Mouse (Mus musculus): ENCODE results near the gene Tmeff2.
A peak's percentile ranks its signal among the peaks of the same experiment; 100 is the strongest.

Gene Tmeff2

DNA sequence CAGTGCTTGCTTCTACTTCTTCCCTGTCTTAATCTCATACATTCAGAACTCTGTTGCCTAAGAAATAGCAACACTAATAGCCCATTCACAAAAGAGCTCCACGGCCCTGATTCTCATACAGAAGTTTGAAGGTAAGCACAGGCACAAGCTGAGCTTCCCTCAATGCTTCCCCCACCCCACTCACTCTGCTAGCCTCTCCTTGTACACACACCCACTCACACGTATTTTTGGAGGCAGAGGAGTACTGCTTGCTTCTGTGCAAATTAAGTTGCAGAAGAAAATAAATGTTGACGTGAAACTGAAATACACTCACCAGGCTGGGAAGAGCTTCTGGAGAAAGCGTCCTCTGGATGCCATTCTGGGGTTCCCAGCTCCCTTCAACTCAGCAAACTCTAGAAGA is 80.1 kb downstream of the Tmeff2 start:
- DNase-seq: no peak

GRCm38 (mm10) chr1:50981151-50981828 is 80.8 kb downstream of the Tmeff2 start:
- DNase-seq: no peak

GRCm38 (mm10) chr1:50990661-50991060 is 90.2 kb downstream of the Tmeff2 start:
- DNase-seq: no peak

DNA sequence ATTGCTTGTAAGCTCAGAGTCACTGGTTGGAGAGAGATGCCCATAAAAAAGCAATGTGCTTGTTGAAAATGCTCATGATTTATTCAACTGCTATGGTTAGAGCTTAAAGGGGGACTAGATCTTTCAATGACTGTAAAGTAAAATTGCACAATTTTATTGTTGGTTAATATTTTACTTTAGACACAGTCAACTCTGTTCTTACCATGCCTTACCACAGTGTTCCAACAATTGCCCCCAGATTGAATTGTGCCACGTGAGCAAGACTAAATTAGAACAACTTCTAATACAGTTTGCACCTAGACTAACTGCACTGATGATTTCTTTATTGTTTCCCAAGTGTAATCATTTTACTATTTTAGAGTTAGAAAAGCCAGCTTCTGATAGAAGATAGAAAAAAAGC is 94.1 kb downstream of the Tmeff2 start:
- DNase-seq: no peak

- DNase-seq: no peak
Observed at GRCm38 (mm10) chr1:50999793-51000192, 99.3 kb downstream of the Tmeff2 start.

DNA sequence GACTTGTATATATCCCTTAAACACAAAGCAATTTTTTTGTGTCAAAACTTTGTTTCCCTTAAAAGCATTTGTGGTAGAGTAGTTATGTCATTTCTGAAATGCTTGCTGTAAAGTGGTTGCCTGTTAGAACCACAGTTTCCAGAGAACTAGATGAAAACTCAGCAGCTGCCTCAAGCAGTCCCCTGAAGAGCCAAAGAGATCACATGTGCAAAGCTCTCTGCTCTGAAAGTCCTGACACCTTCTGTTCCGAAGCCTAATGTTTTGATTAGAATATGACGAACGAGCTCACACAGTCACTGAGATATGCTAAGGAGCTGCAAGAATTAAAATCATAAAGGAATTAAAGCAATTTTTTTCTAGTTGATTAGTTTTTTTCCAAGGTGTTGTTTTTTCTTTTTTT is 107.9 kb downstream of the Tmeff2 start:
- no peak for DNase-seq

DNA sequence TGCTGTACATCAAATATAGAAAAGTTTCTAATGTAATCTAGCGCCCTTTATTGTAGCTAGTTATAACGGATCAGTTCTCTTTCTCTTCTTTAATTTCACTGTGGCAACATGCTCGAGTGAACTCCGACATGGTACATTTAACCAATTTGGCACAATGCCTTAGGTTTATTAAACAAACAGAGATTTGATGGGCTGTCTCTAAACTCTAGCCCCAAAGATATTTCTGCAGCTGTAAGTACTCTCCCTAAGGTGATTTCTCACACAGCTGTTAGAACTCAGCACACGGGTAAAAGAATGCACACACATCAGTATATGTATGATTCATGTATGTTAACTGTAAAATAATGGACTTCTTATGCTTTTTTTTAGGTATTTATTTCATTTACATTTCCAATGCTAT is 139.8 kb downstream of the Tmeff2 start:
- no peak for DNase-seq

DNA sequence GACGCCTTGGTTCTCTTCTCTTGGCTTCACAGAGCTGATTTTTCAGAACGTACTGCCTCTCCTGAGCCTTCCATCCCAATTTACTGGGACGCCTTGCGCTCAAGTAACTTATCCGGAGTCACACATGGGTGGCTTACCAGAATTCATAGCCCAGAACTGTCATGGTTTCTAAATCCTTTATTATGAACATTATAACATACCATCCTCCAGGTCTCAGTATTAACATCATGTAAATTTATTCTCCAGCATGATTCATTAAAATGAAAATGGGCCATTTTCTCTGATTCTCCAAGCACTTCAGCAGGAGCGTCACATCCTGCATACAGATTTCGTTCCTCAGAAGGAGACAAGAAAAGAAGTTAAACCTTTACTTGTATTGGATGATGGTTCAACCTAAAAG is 144.4 kb downstream of the Tmeff2 start:
- DNase-seq: no peak

- DNase-seq: no peak
Observed at GRCm38 (mm10) chr1:51064549-51064948, 164.1 kb downstream of the Tmeff2 start.

DNA sequence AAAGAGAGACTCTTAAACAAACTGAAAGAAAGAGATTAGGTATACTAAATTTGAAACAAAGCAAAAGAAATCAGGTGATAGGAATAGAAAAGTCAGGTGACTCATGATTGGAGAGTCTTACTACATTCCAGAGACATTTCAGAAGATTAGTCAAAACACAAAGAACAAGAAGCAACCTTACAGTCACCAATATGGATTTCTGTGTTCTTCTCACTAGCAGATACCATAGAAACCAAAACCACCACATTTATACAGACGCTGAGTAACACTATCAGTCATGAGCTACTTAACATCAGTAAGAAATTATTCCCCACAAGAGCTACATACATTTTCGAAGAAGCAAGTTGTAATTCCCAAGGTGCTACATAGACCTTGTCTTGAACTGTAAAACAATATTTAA is 165.2 kb downstream of the Tmeff2 start:
- DNase-seq: no peak

DNA sequence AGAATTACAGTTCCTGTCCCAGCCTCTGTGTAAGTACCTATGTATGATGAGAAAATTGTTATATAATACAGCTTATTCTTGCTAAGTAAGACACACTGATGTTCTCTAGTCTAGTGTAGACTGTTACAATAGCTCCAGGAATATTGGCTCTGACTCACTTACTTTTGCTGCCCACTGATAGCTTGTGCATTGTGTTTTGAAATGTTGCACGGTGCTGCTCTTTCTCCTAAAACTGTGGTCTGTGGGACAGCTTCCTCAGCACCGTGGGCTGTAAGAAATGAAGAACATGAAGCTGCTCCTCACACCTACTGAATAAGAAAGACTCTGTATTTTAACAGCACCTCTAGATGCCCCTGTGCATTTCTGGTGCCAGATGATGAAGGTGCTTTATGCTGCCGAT is 168.4 kb downstream of the Tmeff2 start:
- DNase-seq: no peak

- no peak for DNase-seq
Observed at GRCm38 (mm10) chr1:51069288-51069687, 168.8 kb downstream of the Tmeff2 start.

DNA sequence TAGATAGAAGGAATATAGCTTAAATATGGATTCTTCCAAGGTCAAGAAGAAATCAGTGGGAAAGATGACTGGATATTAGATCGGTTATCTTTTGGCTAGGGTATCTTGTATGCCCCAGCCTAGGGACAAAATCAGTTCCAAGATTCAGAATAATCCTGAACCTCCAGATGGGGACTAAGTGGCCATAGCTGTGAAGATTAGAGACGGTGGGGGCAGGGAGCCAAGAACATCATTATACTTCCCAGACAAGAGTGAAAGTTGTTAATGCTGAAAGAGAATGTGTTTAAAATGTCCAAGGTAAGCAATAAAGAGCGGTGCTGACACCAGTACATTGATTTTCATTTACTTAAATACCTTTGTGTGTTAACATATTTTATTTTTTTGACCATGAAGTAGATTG is 173.6 kb downstream of the Tmeff2 start:
- peak; percentile 65 to 68 for DNase-seq

DNA sequence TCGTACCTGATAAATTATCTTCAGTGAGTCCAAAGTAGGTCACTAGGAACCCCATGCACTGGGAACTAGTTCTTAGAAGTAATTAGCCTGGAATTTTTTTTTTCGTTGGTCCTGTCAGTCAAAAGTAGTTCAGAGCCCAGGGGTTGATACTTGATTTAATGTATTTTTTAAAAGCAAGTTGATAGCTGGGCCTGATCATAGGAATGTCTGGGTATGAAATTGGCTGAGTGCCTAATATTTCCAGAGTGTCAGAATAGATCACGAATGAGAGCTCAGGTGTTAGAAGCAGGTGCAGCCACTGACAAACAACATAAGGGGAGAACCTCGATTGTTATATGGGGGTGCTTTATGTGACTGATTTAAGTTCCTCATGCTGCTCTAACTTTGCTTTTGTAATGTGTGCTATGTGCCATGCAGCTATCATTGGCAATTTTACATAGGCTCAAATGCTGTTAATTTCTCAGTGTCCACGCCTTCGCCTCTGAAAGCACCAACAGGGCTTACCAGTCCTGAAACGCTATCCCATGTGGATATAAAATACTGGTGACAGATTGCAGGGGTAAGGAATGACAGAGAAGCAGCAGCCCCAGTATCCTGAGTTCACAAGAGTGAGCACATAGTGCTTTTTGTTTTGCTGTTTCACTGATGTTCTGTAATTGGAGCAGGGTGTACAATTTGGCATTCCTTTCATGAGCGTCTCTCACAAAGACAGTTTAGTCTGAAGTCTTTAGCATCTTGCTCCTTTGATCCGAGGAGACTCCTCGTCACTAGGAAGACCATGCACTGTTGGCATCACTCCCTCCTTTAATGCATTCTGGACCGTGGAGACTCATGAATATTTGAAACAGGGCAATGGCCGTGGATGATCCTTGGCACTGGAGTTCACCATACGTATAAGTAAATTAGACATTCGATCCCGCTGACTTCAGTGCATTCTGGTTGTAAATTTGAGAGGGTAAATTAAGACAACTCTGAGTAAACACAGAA is 175.6 kb downstream of the Tmeff2 start:
- peak in 1 of 2 experiments; percentile 26 for DNase-seq

DNA sequence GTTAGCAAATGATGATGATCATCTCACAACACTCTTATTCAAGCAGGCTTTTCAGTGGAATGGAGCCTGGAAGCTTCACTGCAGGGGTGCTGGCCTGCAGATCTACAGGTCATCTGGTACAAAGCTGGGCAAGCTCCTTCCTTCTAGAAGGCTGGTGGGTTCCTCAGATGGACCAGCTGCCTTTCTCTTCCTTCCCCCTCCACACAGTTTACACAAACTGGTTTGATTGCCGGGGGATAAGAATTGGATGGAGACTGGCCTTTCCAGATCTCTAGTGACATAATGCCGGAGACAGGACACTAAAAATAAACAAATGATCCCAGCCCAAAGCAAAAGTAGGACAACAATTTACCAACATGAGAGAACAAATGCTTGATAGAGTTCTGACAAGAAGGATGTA is 188.5 kb downstream of the Tmeff2 start:
- peak; percentile 37 to 42 for DNase-seq

- no peak for DNase-seq
Observed at GRCm38 (mm10) chr1:51089803-51090202, 189.4 kb downstream of the Tmeff2 start.

DNA sequence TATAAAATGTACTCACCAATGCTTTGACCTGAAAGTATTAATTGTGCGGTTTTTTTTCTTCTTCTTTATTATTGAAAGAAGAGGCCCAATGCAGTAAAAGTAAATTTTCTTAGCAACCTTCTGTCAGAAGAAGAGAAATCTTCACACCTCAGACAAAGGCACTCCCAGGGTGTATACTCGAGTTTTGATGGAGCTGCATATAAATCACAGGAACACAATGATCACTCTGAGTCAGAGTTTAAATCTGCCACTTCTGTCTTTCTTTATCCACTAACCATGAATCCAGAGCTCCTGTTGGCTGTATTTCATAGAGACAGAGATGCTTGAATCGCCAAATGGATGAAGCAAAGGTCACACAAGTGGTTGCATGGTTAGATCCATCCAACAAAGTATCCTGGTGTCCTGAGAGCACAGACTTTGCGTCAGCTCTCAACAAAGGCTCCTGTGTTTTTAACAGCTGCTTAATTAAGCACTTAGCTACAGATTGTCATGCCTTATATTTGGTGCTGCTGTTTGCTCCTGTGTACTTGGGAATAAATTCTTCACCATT is 189.8 kb downstream of the Tmeff2 start:
- DNase-seq: no peak

DNA sequence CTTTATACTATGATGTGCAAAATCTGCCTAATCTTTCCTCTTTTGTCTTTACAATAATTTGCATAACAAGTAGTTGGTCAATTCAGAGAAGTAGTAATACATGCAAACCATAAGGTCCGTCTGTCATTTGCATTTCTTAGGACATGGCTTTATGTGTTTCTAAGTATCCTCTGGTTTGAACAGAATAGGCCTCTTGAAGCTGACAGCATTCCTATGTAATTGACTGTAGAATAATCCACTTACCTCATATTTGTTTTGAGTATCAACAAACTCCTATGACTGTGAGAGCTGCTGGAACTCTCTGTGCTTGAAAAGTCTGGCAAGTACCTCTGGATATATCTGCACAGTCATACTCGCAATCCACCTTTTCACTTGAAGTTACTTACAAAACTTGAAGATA is 194.3 kb downstream of the Tmeff2 start:
- DNase-seq: no peak

- no peak for DNase-seq
Observed at GRCm38 (mm10) chr1:51096848-51097598, 196.6 kb downstream of the Tmeff2 start.

GRCm38 (mm10) chr1:51101034-51101590 is 200.7 kb downstream of the Tmeff2 start:
- peak in 1 of 2 experiments; percentile 71 for DNase-seq

- DNase-seq: no peak
Observed at GRCm38 (mm10) chr1:51104698-51105097, 204.3 kb downstream of the Tmeff2 start.

DNA sequence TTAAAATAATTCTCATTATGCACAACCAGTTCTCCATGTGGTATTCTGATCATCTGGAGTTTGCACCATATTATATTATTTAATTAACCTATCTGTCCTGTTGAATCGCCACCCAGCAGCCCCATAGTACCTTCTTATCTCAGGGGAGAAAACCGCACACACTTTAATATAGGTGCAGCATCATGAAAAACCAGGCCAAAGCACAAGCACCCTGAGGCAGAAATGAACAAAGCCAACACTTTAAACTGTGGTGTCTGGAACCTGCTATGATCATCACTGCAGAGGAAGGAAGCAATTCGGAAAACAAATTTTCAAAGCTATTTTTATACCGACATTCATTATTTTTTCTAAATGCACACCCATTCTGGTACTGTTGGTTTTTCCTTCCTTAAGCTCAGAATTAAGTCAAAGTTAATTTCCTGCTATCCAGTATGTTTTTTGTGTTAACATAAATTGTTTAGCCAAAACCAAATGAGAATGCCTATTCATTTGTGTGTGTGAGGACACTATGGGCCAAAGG is 206.0 kb downstream of the Tmeff2 start:
- peak in 1 of 2 experiments; percentile 26 for DNase-seq
